Mouse (Mus musculus): Measurements from ENCODE around the gene Irf2bp2. TPM values are rescaled to one million over a fixed set of nuclear protein-coding genes. Genes with fewer than 3 reads are reported as not detected.

The Irf2bp2 gene
- polyA plus RNA-seq, 1 experiment: 1.3 TPM

GRCm38 (mm10) chr8:126566446-126567062 is 27.2 kb downstream of the Irf2bp2 start:
- Histone ChIP-seq H3K36me3 (ENCODE audit: control insufficient read depth) (no peaks in the 10 kb centered on the region), H3K9me3 (ENCODE audit: control insufficient read depth, low read length) (no peaks in the 10 kb centered on the region; the same call in 1 of the 2 replicates), H3K4me3 (replicated peaks) (no peak overlapping the region), H3K27me3 (ENCODE audit: control insufficient read depth) (no peaks in the 10 kb centered on the region), H3K4me1 (ENCODE audit: control insufficient read depth) (no peaks in the 10 kb centered on the region)
- TF ChIP-seq GATA1 (IDR thresholded peaks at IDR 0.05; ENCODE audit: low read length) (no peak), TAL1 (IDR thresholded peaks at IDR 0.05; ENCODE audit: low read length) (no peak)

DNA sequence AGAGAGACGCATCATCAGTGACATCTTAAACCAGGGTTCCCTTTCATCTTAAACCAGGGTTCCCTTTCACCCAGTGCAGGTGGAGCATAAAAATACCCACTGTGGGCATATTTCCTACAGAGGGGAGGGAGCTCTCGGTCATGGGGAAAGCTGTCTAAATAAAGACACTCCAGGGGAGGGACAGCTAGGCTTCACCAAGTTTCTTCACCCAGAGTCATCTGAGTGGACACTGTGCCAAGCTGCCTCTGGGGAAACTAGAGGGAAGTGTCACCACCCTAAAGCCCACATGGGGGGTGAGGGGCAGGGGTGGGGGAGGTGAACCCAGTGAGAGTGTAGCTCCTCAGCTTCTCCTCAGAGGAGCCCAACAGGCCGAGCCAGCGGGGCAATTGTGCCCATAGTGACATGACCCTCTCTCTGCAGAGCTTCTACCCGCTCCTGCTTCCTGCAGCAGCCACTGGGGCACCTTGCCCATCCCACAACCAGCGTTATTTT is 27.8 kb downstream of the Irf2bp2 start:
- H3K4me1 ChIP-seq (ENCODE audit: control insufficient read depth): no peaks in the 10 kb centered on the region
- H3K36me3 ChIP-seq (ENCODE audit: control insufficient read depth): no peaks in the 10 kb centered on the region
- H3K27me3 ChIP-seq (ENCODE audit: control insufficient read depth): no peaks in the 10 kb centered on the region
- TF ChIP-seq TAL1 (IDR thresholded peaks at IDR 0.05; ENCODE audit: low read length): no peak
- TF ChIP-seq GATA1 (IDR thresholded peaks at IDR 0.05; ENCODE audit: low read length): no peak
- H3K9me3 ChIP-seq (ENCODE audit: control insufficient read depth, low read length): peaks cover 3% of the 10 kb centered on the region
- H3K4me3 ChIP-seq (replicated peaks): no peak overlapping the region

GRCm38 (mm10) chr8:126565231-126565781 is 28.5 kb downstream of the Irf2bp2 start:
- Histone ChIP-seq H3K4me1 (ENCODE audit: control insufficient read depth) (no peaks in the 10 kb centered on the region), H3K27me3 (ENCODE audit: control insufficient read depth) (no peaks in the 10 kb centered on the region), H3K36me3 (ENCODE audit: control insufficient read depth) (no peaks in the 10 kb centered on the region), H3K4me3 (replicated peaks) (no peak overlapping the region), H3K9me3 (ENCODE audit: control insufficient read depth, low read length) (peaks cover 3% of the 10 kb centered on the region)
- TF ChIP-seq TAL1 (IDR thresholded peaks at IDR 0.05; ENCODE audit: low read length): no peak
- TF ChIP-seq GATA1 (IDR thresholded peaks at IDR 0.05; ENCODE audit: low read length): no peak

DNA sequence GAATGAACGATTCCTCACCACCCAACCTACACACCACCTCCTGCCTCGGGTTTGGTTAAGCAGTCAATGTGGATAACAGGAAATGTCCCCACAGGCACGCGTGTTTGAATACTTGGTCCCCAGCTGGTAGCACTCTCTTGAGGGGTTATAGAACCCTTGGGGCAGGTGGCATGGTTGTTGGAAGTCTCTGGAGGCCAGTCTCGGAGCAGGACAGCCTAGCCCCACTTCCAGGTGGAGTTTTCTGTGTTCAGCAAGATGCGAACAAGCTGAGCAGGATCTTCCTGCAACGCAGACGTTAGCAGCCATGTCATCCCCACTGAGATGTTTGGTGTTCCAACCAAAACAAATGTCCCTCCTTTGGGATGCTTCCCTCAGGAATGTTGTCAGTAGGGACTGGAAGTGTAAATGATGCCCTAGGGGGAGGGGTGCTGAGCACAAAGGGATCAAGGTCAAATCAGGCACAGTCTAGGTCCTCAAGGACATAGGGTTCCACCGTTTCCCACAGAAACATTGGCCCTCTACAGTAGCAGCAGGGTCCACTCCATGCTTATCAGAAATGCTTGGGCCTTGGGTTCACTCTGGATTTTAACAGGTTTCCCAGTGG is 29.1 kb downstream of the Irf2bp2 start:
- no peaks in the 10 kb centered on the region for H3K4me1 ChIP-seq (ENCODE audit: control insufficient read depth)
- H3K36me3 ChIP-seq (ENCODE audit: control insufficient read depth): no peaks in the 10 kb centered on the region
- H3K4me3 ChIP-seq (replicated peaks): no peak overlapping the region
- no peaks in the 10 kb centered on the region for H3K27me3 ChIP-seq (ENCODE audit: control insufficient read depth)
- peaks cover 3% of the 10 kb centered on the region for H3K9me3 ChIP-seq (ENCODE audit: control insufficient read depth, low read length)
- TF ChIP-seq GATA1 (IDR thresholded peaks at IDR 0.05; ENCODE audit: low read length): no peak
- TF ChIP-seq TAL1 (IDR thresholded peaks at IDR 0.05; ENCODE audit: low read length): no peak

- TF ChIP-seq GATA1 (IDR thresholded peaks at IDR 0.05; ENCODE audit: low read length) (no peak), TAL1 (IDR thresholded peaks at IDR 0.05; ENCODE audit: low read length) (no peak)
- no peaks in the 10 kb centered on the region for H3K27me3 ChIP-seq (ENCODE audit: control insufficient read depth)
- H3K4me3 ChIP-seq (replicated peaks): no peak overlapping the region
- no peaks in the 10 kb centered on the region for H3K4me1 ChIP-seq (ENCODE audit: control insufficient read depth)
- peaks cover 3% of the 10 kb centered on the region for H3K9me3 ChIP-seq (ENCODE audit: control insufficient read depth, low read length)
- no peaks in the 10 kb centered on the region for H3K36me3 ChIP-seq (ENCODE audit: control insufficient read depth)
Observed at GRCm38 (mm10) chr8:126561316-126561841, 32.4 kb downstream of the Irf2bp2 start.

DNA sequence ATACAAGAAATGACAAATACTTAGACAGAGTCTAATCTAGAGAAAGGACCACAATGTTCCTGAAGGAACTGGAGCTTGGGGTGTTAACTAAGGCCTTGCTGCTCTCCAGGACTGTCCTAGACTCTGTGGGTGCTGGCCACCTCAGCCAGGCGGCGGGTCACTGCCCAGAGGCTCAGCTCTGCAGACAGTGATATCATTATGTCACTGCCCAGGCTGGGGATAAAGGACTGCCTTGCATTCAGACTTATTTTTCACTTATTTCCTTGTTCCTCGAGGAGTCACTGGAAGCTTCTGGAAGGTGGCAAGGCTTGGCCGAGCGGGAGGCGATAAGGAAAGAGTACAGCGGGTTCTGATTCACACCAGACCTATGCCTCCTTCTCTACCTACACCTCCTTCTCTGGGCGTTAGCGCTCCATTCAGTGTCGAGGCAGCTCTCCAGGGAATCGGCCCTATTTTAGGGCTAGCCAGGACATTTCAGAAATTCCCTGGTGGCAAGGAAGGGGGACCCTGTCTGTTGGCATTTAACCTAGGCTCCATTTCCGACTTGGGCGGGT is 35.3 kb downstream of the Irf2bp2 start:
- Histone ChIP-seq H3K27me3 (ENCODE audit: control insufficient read depth) (no peaks in the 10 kb centered on the region), H3K36me3 (ENCODE audit: control insufficient read depth) (no peaks in the 10 kb centered on the region), H3K4me3 (replicated peaks) (no peak overlapping the region), H3K9me3 (ENCODE audit: control insufficient read depth, low read length) (peaks cover 3% of the 10 kb centered on the region), H3K4me1 (ENCODE audit: control insufficient read depth) (no peaks in the 10 kb centered on the region)
- TF ChIP-seq GATA1 (IDR thresholded peaks at IDR 0.05; ENCODE audit: low read length): no peak
- TF ChIP-seq TAL1 (IDR thresholded peaks at IDR 0.05; ENCODE audit: low read length): no peak

GRCm38 (mm10) chr8:126557403-126557802 is 36.4 kb downstream of the Irf2bp2 start:
- H3K4me3 ChIP-seq (replicated peaks): no peak overlapping the region
- H3K4me1 ChIP-seq (ENCODE audit: control insufficient read depth): no peaks in the 10 kb centered on the region
- H3K27me3 ChIP-seq (ENCODE audit: control insufficient read depth): no peaks in the 10 kb centered on the region
- TF ChIP-seq TAL1 (IDR thresholded peaks at IDR 0.05; ENCODE audit: low read length): no peak
- TF ChIP-seq GATA1 (IDR thresholded peaks at IDR 0.05; ENCODE audit: low read length): no peak
- peaks cover 3% of the 10 kb centered on the region for H3K9me3 ChIP-seq (ENCODE audit: control insufficient read depth, low read length)
- no peaks in the 10 kb centered on the region for H3K36me3 ChIP-seq (ENCODE audit: control insufficient read depth)

- H3K4me1 ChIP-seq (ENCODE audit: control insufficient read depth): no peaks in the 10 kb centered on the region
- no peak overlapping the region for H3K4me3 ChIP-seq (replicated peaks)
- no peak for TF ChIP-seq GATA1 (IDR thresholded peaks at IDR 0.05; ENCODE audit: low read length)
- no peak for TF ChIP-seq TAL1 (IDR thresholded peaks at IDR 0.05; ENCODE audit: low read length)
- no peaks in the 10 kb centered on the region for H3K36me3 ChIP-seq (ENCODE audit: control insufficient read depth)
- H3K9me3 ChIP-seq (ENCODE audit: control insufficient read depth, low read length): peaks cover 3% of the 10 kb centered on the region
- H3K27me3 ChIP-seq (ENCODE audit: control insufficient read depth): no peaks in the 10 kb centered on the region
Observed at GRCm38 (mm10) chr8:126556691-126557090, 37.1 kb downstream of the Irf2bp2 start.

DNA sequence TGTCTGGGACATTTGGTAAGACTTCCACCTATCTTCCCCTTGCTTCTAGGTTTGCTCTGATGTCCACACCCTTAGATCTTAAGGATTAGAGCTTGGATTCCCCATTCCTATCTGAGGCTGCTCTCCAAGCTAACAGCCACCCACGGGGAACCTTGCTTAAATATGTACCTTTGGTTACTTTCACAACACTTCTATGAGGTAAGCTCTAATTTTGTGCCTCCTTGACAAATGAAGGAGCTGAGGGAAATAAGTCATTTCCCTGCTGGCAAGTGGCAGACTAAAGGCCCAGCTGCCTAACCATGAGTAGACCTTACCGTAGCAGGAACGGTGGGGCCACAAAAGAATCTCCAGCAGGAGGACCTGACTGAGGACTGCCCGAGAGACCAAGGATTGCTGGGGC is 39.0 kb downstream of the Irf2bp2 start:
- TF ChIP-seq TAL1 (IDR thresholded peaks at IDR 0.05; ENCODE audit: low read length): no peak
- TF ChIP-seq GATA1 (IDR thresholded peaks at IDR 0.05; ENCODE audit: low read length): no peak
- H3K4me1 ChIP-seq (ENCODE audit: control insufficient read depth): no peaks in the 10 kb centered on the region
- no peaks in the 10 kb centered on the region for H3K27me3 ChIP-seq (ENCODE audit: control insufficient read depth)
- H3K4me3 ChIP-seq (replicated peaks): no peak overlapping the region
- H3K9me3 ChIP-seq (ENCODE audit: control insufficient read depth, low read length): no peaks in the 10 kb centered on the region
- H3K36me3 ChIP-seq (ENCODE audit: control insufficient read depth): no peaks in the 10 kb centered on the region

Data from erythroblast, embryonic 14.5 days (primary cell).